Mouse (Mus musculus) heart, embryonic 15.5 days (tissue): ENCODE measurements at regions not wholly inside any gene's neighbourhood (a gene's known extent, or its start where the extent isn't known, plus 50 kb on each side); places are given as distances from the start of the nearest gene placed in this dataset.

Source experiments
- ATAC-seq: fragments of 200-750 bp; cut with Nextera tagmentation; replicated peaks from 2 replicates; pipeline ENCODE4 v1.8.0; 2017; ENCODE audit warnings: low read depth, moderate TSS enrichment; ENCODE audit not compliant: insufficient number of reproducible peaks, insufficient read depth, low FRiP score
- H3K27ac ChIP-seq: fragments of 300-500 bp; sonication (generic); 2 replicates; pipeline ENCODE4 v1.5.1; 2015; ENCODE audit warnings: mild to moderate bottlenecking, inconsistent platforms
- H3K27me3 ChIP-seq: fragments of 300-500 bp; sonication (generic); 2 replicates; pipeline ENCODE4 v1.6.1; 2015; ENCODE audit warnings: inconsistent platforms
- H3K36me3 ChIP-seq: fragments of 300-500 bp; sonication (generic); 2 replicates; pipeline ENCODE4 v1.6.1; 2015; ENCODE audit warnings: mild to moderate bottlenecking, inconsistent platforms
- H3K4me1 ChIP-seq: fragments of 300-500 bp; sonication (generic); replicated peaks from 2 replicates; pipeline ENCODE4 v1.6.1; 2015; ENCODE audit warnings: inconsistent platforms
- H3K4me2 ChIP-seq: fragments of 300-500 bp; sonication (generic); 2 replicates; pipeline ENCODE4 v1.6.1; 2015; ENCODE audit warnings: inconsistent platforms, mild to moderate bottlenecking, moderate library complexity
- H3K4me3 ChIP-seq: fragments of 300-500 bp; sonication (generic); 2 replicates; pipeline ENCODE4 v1.5.1; 2015; ENCODE audit warnings: mild to moderate bottlenecking, inconsistent platforms
- H3K9ac ChIP-seq: fragments of 300-500 bp; sonication (generic); 2 replicates; pipeline ENCODE4 v1.6.1; 2015; ENCODE audit warnings: mild to moderate bottlenecking, inconsistent platforms
- H3K9me3 ChIP-seq: fragments of 300-500 bp; sonication (generic); replicated peaks from 2 replicates; pipeline ENCODE4 v1.6.1; 2016; ENCODE audit warnings: inconsistent platforms
- WGBS: fragments of 180-500 bp; shearing (Covaris S2); methylation state at CpG from one replicate; pipeline ENCODE4 v1.1.7; 2015; ENCODE audit warnings: mixed read lengths; 5-methylcytosine and 5-hydroxymethylcytosine counted together

- no peak overlapping the region for H3K9ac ChIP-seq
- H3K27ac ChIP-seq = no peak overlapping the region
- WGBS = 53% methylated on average over 1 of the region's 1 CpGs
- no peak for ATAC-seq
- no peaks in the 10 kb centered on the region for H3K4me1 ChIP-seq
- H3K4me2 ChIP-seq = no peak overlapping the region
- no peaks in the 10 kb centered on the region for H3K36me3 ChIP-seq
- H3K27me3 ChIP-seq = no peaks in the 10 kb centered on the region
- no peak overlapping the region for H3K4me3 ChIP-seq
- H3K9me3 ChIP-seq = no peaks in the 10 kb centered on the region
Measured at GRCm38 (mm10) chr10:12092521-12092920, 749.3 kb downstream of the Epm2a start.

DNA sequence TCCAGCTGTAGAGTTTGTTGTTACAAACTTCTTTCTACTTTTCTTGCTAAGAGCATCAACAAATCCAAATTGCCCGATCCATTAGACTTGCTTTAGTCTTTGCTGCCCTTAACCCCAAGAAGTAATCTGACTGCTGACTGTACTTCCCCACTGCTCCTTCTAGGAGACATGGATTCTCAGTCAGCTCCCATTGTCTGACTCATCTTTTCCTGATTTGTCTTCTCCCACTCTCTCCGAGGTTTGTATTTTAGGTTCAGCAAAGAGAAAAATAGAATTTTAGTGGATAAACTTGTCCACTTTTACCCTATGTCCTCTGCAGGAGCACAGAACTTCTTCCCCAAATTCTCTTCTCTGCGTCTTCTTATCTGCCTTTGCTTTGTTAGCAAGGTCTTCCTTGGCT, 753.5 kb downstream of the Epm2a start:
- Histone ChIP-seq H3K4me2 (no peak overlapping the region), H3K4me1 (no peaks in the 10 kb centered on the region), H3K4me3 (no peak overlapping the region), H3K9me3 (no peaks in the 10 kb centered on the region), H3K9ac (no peak overlapping the region), H3K36me3 (no peaks in the 10 kb centered on the region), H3K27me3 (no peaks in the 10 kb centered on the region), H3K27ac (no peak overlapping the region)
- WGBS = 72% methylated on average over 3 of the region's 3 CpGs
- no peak for ATAC-seq

- no peaks in the 10 kb centered on the region for H3K36me3 ChIP-seq
- H3K9ac ChIP-seq = no peak overlapping the region
- no peaks in the 10 kb centered on the region for H3K9me3 ChIP-seq
- no peak overlapping the region for H3K4me2 ChIP-seq
- no peak for ATAC-seq
- H3K27me3 ChIP-seq = no peaks in the 10 kb centered on the region
- no peak overlapping the region for H3K27ac ChIP-seq
- H3K4me3 ChIP-seq = no peak overlapping the region
- no peaks in the 10 kb centered on the region for H3K4me1 ChIP-seq
Measured at GRCm38 (mm10) chr10:12107001-12107418, 762.2 kb downstream of the Utrn start.

DNA sequence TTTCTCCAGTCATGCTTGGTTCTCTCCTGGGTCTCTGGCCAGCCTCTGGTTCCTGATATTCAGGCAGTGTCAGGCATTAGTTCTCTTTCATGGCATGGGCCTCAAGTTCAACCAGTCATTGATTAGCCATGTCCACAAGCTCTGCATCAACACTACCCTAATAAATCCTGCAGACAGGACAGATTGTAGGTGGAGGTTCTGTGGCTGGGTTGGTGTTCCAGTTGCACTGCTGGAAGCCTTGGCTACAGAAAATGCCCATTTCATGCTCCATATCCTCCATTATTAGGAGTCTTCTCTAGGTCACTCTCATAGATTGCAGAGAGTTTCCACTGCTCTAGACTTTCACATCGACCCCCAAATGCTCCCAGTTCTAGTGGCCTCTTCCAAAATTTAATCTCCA, 757.4 kb downstream of the Utrn start:
- Histone ChIP-seq H3K9ac (no peak overlapping the region), H3K27me3 (no peaks in the 10 kb centered on the region), H3K27ac (no peak overlapping the region), H3K4me3 (no peak overlapping the region), H3K4me2 (no peak overlapping the region), H3K36me3 (no peaks in the 10 kb centered on the region), H3K4me1 (no peaks in the 10 kb centered on the region; the same call in 1 of the 2 replicates), H3K9me3 (no peaks in the 10 kb centered on the region)
- ATAC-seq = no peak
- WGBS = 68% methylated on average over 1 of the region's 1 CpGs

- no peak overlapping the region for H3K27ac ChIP-seq
- 88% methylated on average over 3 of the region's 3 CpGs for WGBS
- H3K9me3 ChIP-seq = no peaks in the 10 kb centered on the region
- peaks cover 4% of the 10 kb centered on the region for H3K4me1 ChIP-seq
- no peak overlapping the region for H3K4me2 ChIP-seq
- no peak for ATAC-seq
- no peak overlapping the region for H3K9ac ChIP-seq
- no peak overlapping the region for H3K4me3 ChIP-seq
- no peaks in the 10 kb centered on the region for H3K36me3 ChIP-seq
- H3K27me3 ChIP-seq = no peaks in the 10 kb centered on the region
Measured at GRCm38 (mm10) chr10:12115767-12116166, 753.4 kb downstream of the Utrn start.

GRCm38 (mm10) chr10:12116662-12117303, 752.4 kb downstream of the Utrn start:
- no peak overlapping the region for H3K4me3 ChIP-seq
- H3K4me1 ChIP-seq = peaks cover 4% of the 10 kb centered on the region
- 0 out of 2 replicates have a peak overlapping the region, but pooled peaks have one; percentile 3 for H3K27ac ChIP-seq
- no peaks in the 10 kb centered on the region for H3K36me3 ChIP-seq
- no peak overlapping the region for H3K4me2 ChIP-seq
- 0 out of 2 replicates have a peak, but pooled peaks have one; percentile 35 for ATAC-seq
- no peaks in the 10 kb centered on the region for H3K27me3 ChIP-seq
- no peaks in the 10 kb centered on the region for H3K9me3 ChIP-seq
- 29% methylated on average over 6 of the region's 6 CpGs for WGBS
- no peak overlapping the region for H3K9ac ChIP-seq

DNA sequence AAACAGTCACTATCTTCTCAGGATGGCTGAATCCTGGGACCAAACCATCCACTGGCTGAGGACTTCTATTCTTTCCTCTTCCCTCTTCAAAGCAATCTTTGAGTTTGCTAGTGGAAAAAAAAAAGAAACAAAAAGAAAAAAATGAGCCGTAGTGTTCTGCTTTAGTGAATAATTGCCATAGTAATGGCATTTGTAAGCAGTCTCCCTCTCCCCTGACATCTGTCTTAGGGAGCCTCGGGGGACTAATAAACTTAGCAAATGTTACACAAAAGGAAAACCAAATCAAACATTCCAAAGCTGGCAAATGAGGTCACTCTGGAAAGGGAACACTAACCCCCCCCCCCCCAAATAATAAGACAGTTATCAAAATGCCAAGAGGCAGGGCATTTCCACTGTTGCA, 744.9 kb downstream of the Utrn start:
- no peaks in the 10 kb centered on the region for H3K27me3 ChIP-seq
- H3K4me3 ChIP-seq = no peak overlapping the region
- 69% methylated on average over 2 of the region's 2 CpGs for WGBS
- no peaks in the 10 kb centered on the region for H3K4me1 ChIP-seq
- H3K4me2 ChIP-seq = no peak overlapping the region
- H3K36me3 ChIP-seq = no peaks in the 10 kb centered on the region
- H3K9ac ChIP-seq = no peak overlapping the region
- no peak overlapping the region for H3K27ac ChIP-seq
- H3K9me3 ChIP-seq = no peaks in the 10 kb centered on the region
- ATAC-seq = no peak

- no peak overlapping the region for H3K27ac ChIP-seq
- H3K4me1 ChIP-seq = no peaks in the 10 kb centered on the region
- no peak overlapping the region for H3K4me3 ChIP-seq
- no peaks in the 10 kb centered on the region for H3K27me3 ChIP-seq
- no peak overlapping the region for H3K4me2 ChIP-seq
- H3K36me3 ChIP-seq = no peaks in the 10 kb centered on the region
- H3K9ac ChIP-seq = no peak overlapping the region
- no peak for ATAC-seq
- no peaks in the 10 kb centered on the region for H3K9me3 ChIP-seq
- 60% methylated on average over 3 of the region's 3 CpGs for WGBS
Measured at GRCm38 (mm10) chr10:12129486-12129885, 739.7 kb downstream of the Utrn start.

DNA sequence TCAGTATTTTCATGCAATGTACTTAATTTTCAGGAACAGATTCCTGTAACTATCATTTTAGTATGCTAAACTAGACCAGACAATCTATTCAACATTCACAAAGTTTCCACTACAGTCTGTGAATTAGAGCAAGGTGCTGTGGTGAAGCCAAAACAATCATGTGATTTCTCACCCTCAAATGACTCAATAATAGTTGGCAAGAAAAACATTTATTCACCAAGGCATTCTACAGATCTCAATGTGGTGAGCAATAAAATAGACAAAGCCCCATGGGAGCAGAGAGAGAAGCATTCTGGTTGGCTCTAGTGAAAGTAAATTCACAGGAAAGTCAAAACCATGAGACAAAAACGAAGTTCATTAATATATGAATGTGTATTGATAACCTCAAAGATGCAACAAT, 724.5 kb downstream of the Utrn start:
- H3K4me2 ChIP-seq = no peak overlapping the region
- H3K36me3 ChIP-seq = no peaks in the 10 kb centered on the region
- H3K9me3 ChIP-seq = no peaks in the 10 kb centered on the region
- no peak overlapping the region for H3K9ac ChIP-seq
- no peak for ATAC-seq
- H3K27me3 ChIP-seq = no peaks in the 10 kb centered on the region
- no peak overlapping the region for H3K27ac ChIP-seq
- 44% methylated on average over 1 of the region's 1 CpGs for WGBS
- no peak overlapping the region for H3K4me3 ChIP-seq
- H3K4me1 ChIP-seq = no peaks in the 10 kb centered on the region

DNA sequence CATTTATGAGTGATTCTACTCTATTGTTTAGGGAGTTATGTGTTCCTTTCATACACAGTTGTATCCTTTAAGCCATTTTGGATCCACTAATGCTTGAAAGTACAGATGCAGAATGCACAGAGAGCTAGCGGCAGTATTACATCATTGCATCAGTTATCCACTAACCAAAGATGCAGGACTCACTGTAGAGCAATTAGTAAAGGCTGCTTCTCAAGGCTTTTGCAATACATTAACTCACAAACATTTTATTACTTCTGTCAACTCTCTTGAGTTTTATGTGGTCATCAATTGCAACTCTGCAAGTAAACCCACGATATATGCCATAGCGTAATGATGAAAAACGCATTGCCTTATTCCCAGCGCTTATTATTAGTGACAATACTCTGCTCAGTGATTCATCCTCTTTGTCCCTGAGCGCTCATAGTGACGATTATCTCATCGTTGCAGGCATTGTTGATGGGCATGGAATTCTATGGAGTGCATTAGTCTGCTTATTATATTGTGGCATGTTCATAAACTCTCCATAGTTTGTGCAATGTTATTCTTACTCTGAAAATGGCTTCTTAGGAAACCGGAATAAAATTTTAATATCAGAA, 722.1 kb downstream of the Utrn start:
- WGBS = 85% methylated on average over 9 of the region's 9 CpGs

GRCm38 (mm10) chr10:12170243-12170642, 698.9 kb downstream of the Utrn start:
- no peaks in the 10 kb centered on the region for H3K9me3 ChIP-seq
- H3K9ac ChIP-seq = no peak overlapping the region
- no peak overlapping the region for H3K27ac ChIP-seq
- ATAC-seq = no peak
- H3K4me1 ChIP-seq = no peaks in the 10 kb centered on the region
- 66% methylated on average over 3 of the region's 3 CpGs for WGBS
- no peaks in the 10 kb centered on the region for H3K27me3 ChIP-seq
- H3K36me3 ChIP-seq = no peaks in the 10 kb centered on the region
- no peak overlapping the region for H3K4me3 ChIP-seq
- H3K4me2 ChIP-seq = no peak overlapping the region

More for the DNA sequence above, 722.1 kb downstream of the Utrn start:
- Histone ChIP-seq H3K4me2 (no peak overlapping the region), H3K27me3 (no peaks in the 10 kb centered on the region), H3K9me3 (no peaks in the 10 kb centered on the region), H3K36me3 (no peaks in the 10 kb centered on the region), H3K4me1 (no peaks in the 10 kb centered on the region), H3K4me3 (no peak overlapping the region), H3K9ac (no peak overlapping the region), H3K27ac (no peak overlapping the region)
- no peak for ATAC-seq

DNA sequence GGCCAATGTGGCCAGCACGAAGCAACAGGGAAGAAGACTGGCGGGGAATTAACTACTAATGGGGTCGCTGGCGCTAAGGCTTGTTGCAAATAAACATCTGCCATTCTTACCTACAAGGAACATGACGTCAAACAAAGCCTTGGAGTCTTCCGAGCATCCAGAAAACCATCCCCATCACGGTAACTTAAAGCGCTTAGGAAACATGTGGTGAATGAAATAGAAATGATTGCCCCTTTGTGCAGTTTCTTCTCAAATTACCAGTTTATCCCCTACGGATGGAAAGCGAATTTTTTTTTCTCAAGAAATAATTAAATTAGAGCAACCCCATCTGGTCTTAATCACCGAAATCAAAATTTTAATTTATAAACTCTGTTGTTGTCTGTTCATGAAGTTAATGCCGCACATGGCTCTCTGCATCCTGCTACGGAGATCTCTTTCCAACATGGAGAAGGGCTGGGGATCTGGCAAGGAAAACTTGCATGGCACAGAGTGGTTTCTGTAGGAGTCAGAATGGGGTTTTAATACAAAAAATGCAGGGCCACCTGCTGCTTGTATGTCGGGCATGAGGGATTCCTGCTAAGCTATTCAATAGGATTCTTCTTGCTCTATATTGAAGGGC, 694.9 kb downstream of the Utrn start:
- Histone ChIP-seq H3K9ac (no peak overlapping the region), H3K27ac (no peak overlapping the region), H3K36me3 (no peaks in the 10 kb centered on the region), H3K4me3 (no peak overlapping the region), H3K27me3 (no peaks in the 10 kb centered on the region), H3K4me1 (no peaks in the 10 kb centered on the region), H3K9me3 (no peaks in the 10 kb centered on the region), H3K4me2 (no peak overlapping the region)
- 77% methylated on average over 14 of the region's 14 CpGs for WGBS
- ATAC-seq = no peak
